Mouse (Mus musculus): ENCODE data around the gene Atp1a2. TPM values are rescaled to one million over a fixed set of nuclear protein-coding genes. Genes with fewer than 3 reads are reported as not detected.

Atp1a2 gene
- polyA plus RNA-seq (2014; fragmentation: Illumina TruSeq; extraction: RNeasy Lipid Tissue Mini Kit (QIAGEN cat#74804); ENCODE audit: low replicate concordance): 3.0 TPM

GRCm38 (mm10) chr1:172297611-172298537, at the start of gene Atp1a2:
TSS of gene Atp1a2 (minus strand) at chr1:172298064.

GRCm38 (mm10) chr1:172340729-172341321, 43.0 kb upstream of the Atp1a2 start, which contains the start of gene Kcnj10:
TSS of gene Kcnj10 (plus strand) at chr1:172341210.

GRCm38 (mm10) chr1:172329131-172329530, 31.3 kb upstream of the Atp1a2 start, which contains the start of gene Kcnj9:
TSS of gene Kcnj9 (minus strand) at chr1:172329318.

GRCm38 (mm10) chr1:172261477-172262078, 36.3 kb downstream of the Atp1a2 start, which contains the start of gene Igsf8:
TSS of gene Igsf8 (plus strand) at chr1:172261641.

GRCm38 (mm10) chr1:172258314-172258713, 39.5 kb downstream of the Atp1a2 start, which contains the start of gene Atp1a4:
TSS of gene Atp1a4 (minus strand) at chr1:172258414.

Other genes starting within 250 kb of the Atp1a2 start
- gene Nhlh1, start 240.5 kb downstream of the Atp1a2 start, polyA plus RNA-seq (2014; fragmentation: Illumina TruSeq; extraction: RNeasy Lipid Tissue Mini Kit (QIAGEN cat#74804); ENCODE audit: low replicate concordance): not detected
- 197 TPM for gene Copa, start 215.5 kb downstream of the Atp1a2 start, polyA plus RNA-seq (2014; fragmentation: Illumina TruSeq; extraction: RNeasy Lipid Tissue Mini Kit (QIAGEN cat#74804); ENCODE audit: low replicate concordance)
- 22.8 TPM for gene Ncstn, start 215.3 kb downstream of the Atp1a2 start, polyA plus RNA-seq (2014; fragmentation: Illumina TruSeq; extraction: RNeasy Lipid Tissue Mini Kit (QIAGEN cat#74804); ENCODE audit: low replicate concordance)
- gene Pex19, start 171.3 kb downstream of the Atp1a2 start, polyA plus RNA-seq (2014; fragmentation: Illumina TruSeq; extraction: RNeasy Lipid Tissue Mini Kit (QIAGEN cat#74804); ENCODE audit: low replicate concordance): 61.3 TPM
- gene Dcaf8, start 150.0 kb downstream of the Atp1a2 start, polyA plus RNA-seq (2014; fragmentation: Illumina TruSeq; extraction: RNeasy Lipid Tissue Mini Kit (QIAGEN cat#74804); ENCODE audit: low replicate concordance): 39.0 TPM
- gene Pea15a, start 91.3 kb downstream of the Atp1a2 start, polyA plus RNA-seq (2014; fragmentation: Illumina TruSeq; extraction: RNeasy Lipid Tissue Mini Kit (QIAGEN cat#74804); ENCODE audit: low replicate concordance): 16.0 TPM
- not detected for gene Casq1, start 78.2 kb downstream of the Atp1a2 start, polyA plus RNA-seq (2014; fragmentation: Illumina TruSeq; extraction: RNeasy Lipid Tissue Mini Kit (QIAGEN cat#74804); ENCODE audit: low replicate concordance)
- gene Atp1a4, start 39.6 kb downstream of the Atp1a2 start, polyA plus RNA-seq (2014; fragmentation: Illumina TruSeq; extraction: RNeasy Lipid Tissue Mini Kit (QIAGEN cat#74804); ENCODE audit: low replicate concordance): not detected
- 0.30 TPM for gene Igsf8, start 36.4 kb downstream of the Atp1a2 start, polyA plus RNA-seq (2014; fragmentation: Illumina TruSeq; extraction: RNeasy Lipid Tissue Mini Kit (QIAGEN cat#74804); ENCODE audit: low replicate concordance)
- not detected for gene Kcnj9, start 31.3 kb upstream of the Atp1a2 start, polyA plus RNA-seq (2014; fragmentation: Illumina TruSeq; extraction: RNeasy Lipid Tissue Mini Kit (QIAGEN cat#74804); ENCODE audit: low replicate concordance)
- 3.3 TPM for gene Kcnj10, start 43.1 kb upstream of the Atp1a2 start, polyA plus RNA-seq (2014; fragmentation: Illumina TruSeq; extraction: RNeasy Lipid Tissue Mini Kit (QIAGEN cat#74804); ENCODE audit: low replicate concordance)
- 25.7 TPM for gene Pigm, start 78.5 kb upstream of the Atp1a2 start, polyA plus RNA-seq (2014; fragmentation: Illumina TruSeq; extraction: RNeasy Lipid Tissue Mini Kit (QIAGEN cat#74804); ENCODE audit: low replicate concordance)
- gene Slamf9, start 177.3 kb upstream of the Atp1a2 start, polyA plus RNA-seq (2014; fragmentation: Illumina TruSeq; extraction: RNeasy Lipid Tissue Mini Kit (QIAGEN cat#74804); ENCODE audit: low replicate concordance): 0.67 TPM
- 3.3 TPM for gene Igsf9, start 183.7 kb upstream of the Atp1a2 start, polyA plus RNA-seq (2014; fragmentation: Illumina TruSeq; extraction: RNeasy Lipid Tissue Mini Kit (QIAGEN cat#74804); ENCODE audit: low replicate concordance)
- 38.2 TPM for gene Tagln2, start 202.0 kb upstream of the Atp1a2 start, polyA plus RNA-seq (2014; fragmentation: Illumina TruSeq; extraction: RNeasy Lipid Tissue Mini Kit (QIAGEN cat#74804); ENCODE audit: low replicate concordance)
- gene Cfap45, start 222.7 kb upstream of the Atp1a2 start, polyA plus RNA-seq (2014; fragmentation: Illumina TruSeq; extraction: RNeasy Lipid Tissue Mini Kit (QIAGEN cat#74804); ENCODE audit: low replicate concordance): not detected

All from small intestine, adult 10 weeks (tissue).